Mouse (Mus musculus) CH12.LX (cell line): ENCODE measurements at regions not wholly inside any gene's neighbourhood (a gene's known extent, or its start where the extent isn't known, plus 50 kb on each side); places are given as distances from the start of the nearest gene placed in this dataset.

Experiments
- CTCF ChIP-seq, 2 experiments: IDR thresholded peaks in 1 of 2; conservative IDR thresholded peaks in 1 of 2; 2 replicates each; pipeline ENCODE4 v1.5.1; 2011 to 2012; ENCODE audit warnings: low read depth in 2 of 2, low read length in 2 of 2, improper control_type of control experiment in 1 of 2, inconsistent platforms in 1 of 2, mild to moderate bottlenecking in 1 of 2, moderate library complexity in 1 of 2
- EP300 ChIP-seq: IDR thresholded peaks from 2 replicates; pipeline ENCODE4 v1.6.1; 2011; ENCODE audit warnings: low read length, improper control_type of control experiment
- POLR2A ChIP-seq: IDR thresholded peaks from 2 replicates; pipeline ENCODE4 v1.6.1; 2011; ENCODE audit warnings: low read depth, mild to moderate bottlenecking, improper control_type of control experiment, low read length
- ZKSCAN1 ChIP-seq: IDR thresholded peaks from 2 replicates; pipeline ENCODE4 v1.6.1; 2012; ENCODE audit warnings: low read depth, inconsistent platforms, low read length, improper control_type of control experiment, borderline replicate concordance

GRCm38 (mm10) chr1:80021866-80022265 lies 160.9 kb upstream of the Serpine2 start:
- TF ChIP-seq POLR2A (no peak), ZKSCAN1 (no peak), CTCF (conservative IDR thresholded peaks at IDR 0.05 in 1 of 2, IDR thresholded peaks at IDR 0.05 in 1 of 2; ENCODE audit: low read depth in 2 of 2, low read length in 2 of 2) (no peak), EP300 (no peak)
